Mouse (Mus musculus): ENCODE data around the gene Map3k20.
A peak's percentile ranks its signal among the peaks of the same experiment; 100 is the strongest.

Gene Map3k20

GRCm38 (mm10) chr2:72475797-72476485 lies 190.5 kb downstream of the Map3k20 start, which contains the start of gene Cdca7:
Gene Cdca7, plus strand, starts transcription at chr2:72476159.
- DNase-seq (ENCODE audit: extremely low read depth, low read depth, low spot score) = no peak

- no peak for DNase-seq (ENCODE audit: extremely low read depth, low read depth, low spot score)
Observed at GRCm38 (mm10) chr2:72476486-72477211, 191.2 kb downstream of the Map3k20 start.

- DNase-seq (ENCODE audit: extremely low read depth, low read depth, low spot score) = peak; percentile 39
Observed at GRCm38 (mm10) chr2:72477221-72477620, 191.8 kb downstream of the Map3k20 start.

DNA sequence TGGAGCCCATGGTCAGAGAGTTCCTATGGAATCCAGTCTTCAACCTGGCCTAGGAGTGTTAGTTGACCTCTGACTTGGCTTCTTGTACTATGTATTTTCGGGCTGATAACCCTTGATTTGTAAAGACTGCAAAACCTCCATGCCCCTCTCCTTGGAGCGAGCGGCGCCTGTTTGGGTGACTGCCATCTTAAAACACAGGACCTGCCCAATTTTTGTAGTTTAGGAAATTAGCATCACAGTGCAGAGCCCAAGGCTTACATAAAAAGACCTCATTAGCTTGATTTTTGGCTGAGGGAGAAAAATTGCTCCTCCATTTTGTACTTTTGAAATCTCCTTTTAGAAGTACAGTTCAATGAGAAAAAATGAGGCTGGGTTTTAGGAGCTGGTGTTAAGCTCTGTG lies 192.7 kb downstream of the Map3k20 start:
- DNase-seq (ENCODE audit: extremely low read depth, low read depth, low spot score) = no peak

DNA sequence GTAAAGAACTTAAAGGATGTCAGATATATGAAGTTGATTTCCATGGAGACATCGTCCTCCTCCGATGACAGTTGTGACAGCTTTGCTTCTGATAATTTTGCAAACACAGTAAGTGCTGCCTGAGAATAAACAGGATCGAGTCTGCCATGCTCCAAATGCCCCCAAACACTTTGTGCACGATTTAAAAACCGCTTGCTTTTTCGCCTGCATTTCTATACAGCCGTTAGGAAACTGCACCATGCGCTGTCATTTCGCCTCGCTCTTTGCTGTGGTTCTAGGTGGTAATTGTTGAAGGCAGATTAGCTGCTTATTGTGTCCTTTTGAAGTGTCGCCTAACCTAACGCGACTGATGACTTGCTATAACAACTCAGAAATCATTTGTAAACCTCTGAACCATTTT lies 193.5 kb downstream of the Map3k20 start:
- DNase-seq (ENCODE audit: extremely low read depth, low read depth, low spot score) = no peak

DNA sequence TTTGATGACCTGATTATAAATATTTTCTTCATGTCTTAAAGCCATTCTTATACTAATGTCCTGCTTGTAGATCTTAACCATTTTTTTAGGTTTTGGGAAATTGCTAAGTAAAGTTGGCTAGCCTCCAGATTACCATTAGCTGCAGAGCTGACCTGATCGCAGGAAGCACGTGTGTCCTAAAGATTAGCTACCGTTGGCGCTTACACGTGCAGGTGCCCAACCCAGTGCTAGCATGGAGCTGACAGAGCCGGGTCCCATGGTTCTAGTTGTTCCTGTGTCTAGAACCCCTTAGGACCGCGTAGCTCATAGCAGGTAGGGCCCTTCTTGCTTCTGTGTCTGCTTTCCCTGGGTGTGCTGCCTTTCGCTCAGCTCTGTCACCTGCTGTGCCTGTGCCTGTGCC lies 194.4 kb downstream of the Map3k20 start:
- DNase-seq (ENCODE audit: extremely low read depth, low read depth, low spot score) = no peak

GRCm38 (mm10) chr2:72491650-72492049 lies 206.2 kb downstream of the Map3k20 start:
- no peak for DNase-seq (ENCODE audit: extremely low read depth, low read depth, low spot score)
